Mouse (Mus musculus): ENCODE measurements at regions not wholly inside any gene's neighbourhood (a gene's known extent, or its start where the extent isn't known, plus 50 kb on each side); places are given as distances from the start of the nearest gene placed in this dataset.

DNA sequence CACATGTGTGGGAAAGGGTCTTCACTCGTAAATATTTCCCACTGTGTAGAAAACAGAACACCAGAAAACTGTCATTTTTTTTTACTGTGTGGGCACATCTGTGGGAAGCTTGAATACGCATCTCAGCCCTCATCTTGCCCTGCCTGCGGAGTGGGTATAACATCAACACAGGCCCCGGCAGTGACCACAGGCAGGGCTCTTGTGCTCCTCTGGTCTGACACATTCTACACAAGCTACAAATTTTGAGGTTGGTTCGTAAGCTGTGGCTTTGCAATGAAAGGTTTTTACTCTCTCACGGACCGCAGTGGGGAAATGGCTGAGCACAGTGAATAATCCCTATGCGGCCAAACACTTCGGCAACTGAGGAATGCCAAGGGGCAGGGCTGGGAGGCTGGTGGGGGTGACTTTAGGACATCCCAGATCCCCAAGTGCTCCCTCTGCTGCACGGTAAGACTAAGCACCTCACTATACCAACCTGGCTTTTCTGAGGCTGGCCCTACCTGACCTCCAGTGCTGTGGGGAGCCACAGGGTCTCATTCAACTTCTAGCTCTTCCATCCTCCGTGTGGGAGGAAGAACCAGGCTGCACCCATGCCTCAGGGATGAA lies 422.9 kb downstream of the Cd83 start:
- WGBS = 72% methylated on average over 11 of the region's 11 CpGs
- H3K36me3 ChIP-seq = no peaks in the 10 kb centered on the region
- no peak for ATAC-seq (replicated peaks; ENCODE audit: insufficient number of reproducible peaks, insufficient read depth, low FRiP score, low read depth)
- no peak overlapping the region for H3K9ac ChIP-seq
- H3K4me3 ChIP-seq = no peak overlapping the region
- no peaks in the 10 kb centered on the region for H3K27me3 ChIP-seq
- H3K4me1 ChIP-seq (replicated peaks) = peaks cover 19% of the 10 kb centered on the region; the same call in 1 of the 2 replicates
- H3K27ac ChIP-seq = no peak overlapping the region
- no peaks in the 10 kb centered on the region for H3K9me3 ChIP-seq (replicated peaks)
- H3K4me2 ChIP-seq = no peak overlapping the region

DNA sequence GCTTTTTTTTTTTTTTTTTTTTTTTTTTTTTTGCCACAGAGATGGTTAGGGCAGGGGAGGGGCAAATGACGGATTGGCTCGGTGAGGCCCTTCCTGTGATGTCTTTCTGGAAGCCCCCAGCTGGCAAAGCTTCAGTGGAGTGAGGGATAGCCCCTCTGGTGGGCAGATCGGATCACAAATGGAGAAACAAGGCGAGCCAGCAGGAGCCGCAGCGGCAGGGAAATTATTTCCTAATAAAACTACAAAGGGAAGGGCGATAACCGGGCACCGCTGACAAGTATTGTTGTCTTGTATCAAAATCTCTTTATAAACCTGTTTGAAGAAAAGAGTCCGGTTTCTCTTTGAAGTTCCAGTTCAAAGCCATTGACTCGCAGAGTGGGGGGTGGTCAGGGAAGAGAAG lies 424.5 kb downstream of the Cd83 start:
- Histone ChIP-seq H3K36me3 (no peaks in the 10 kb centered on the region), H3K4me1 (replicated peaks) (peaks cover 30% of the 10 kb centered on the region), H3K27me3 (no peaks in the 10 kb centered on the region), H3K4me2 (peak overlapping the region; percentile 19), H3K27ac (no peak overlapping the region), H3K9ac (no peak overlapping the region), H3K9me3 (replicated peaks) (no peaks in the 10 kb centered on the region), H3K4me3 (no peak overlapping the region)
- no peak for ATAC-seq (replicated peaks; ENCODE audit: insufficient number of reproducible peaks, insufficient read depth, low FRiP score, low read depth)
- WGBS = 39% methylated on average over 11 of the region's 11 CpGs

DNA sequence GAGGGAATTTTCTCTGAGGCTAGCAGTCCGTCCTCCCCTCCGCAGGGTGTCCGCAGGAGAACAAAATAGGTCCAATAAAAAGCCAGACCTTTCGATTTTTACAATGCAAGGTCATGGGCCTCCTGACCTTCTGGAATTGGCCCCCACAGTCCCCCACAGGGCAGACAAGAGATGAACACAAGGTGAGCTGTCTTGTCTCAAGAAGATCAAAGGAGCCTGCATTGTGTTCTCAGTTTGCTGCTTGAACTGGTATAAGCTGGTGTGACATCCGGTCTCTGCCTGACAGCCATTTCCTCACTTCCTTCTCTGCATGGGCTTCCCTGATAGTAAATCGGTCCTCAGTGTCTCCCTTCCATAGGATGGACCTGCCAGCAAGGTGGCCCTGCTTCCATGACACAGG lies 425.5 kb downstream of the Cd83 start:
- Histone ChIP-seq H3K27me3 (no peaks in the 10 kb centered on the region), H3K27ac (no peak overlapping the region), H3K4me2 (no peak overlapping the region), H3K4me1 (replicated peaks) (peaks cover 31% of the 10 kb centered on the region), H3K9me3 (replicated peaks) (no peaks in the 10 kb centered on the region), H3K4me3 (no peak overlapping the region), H3K36me3 (no peaks in the 10 kb centered on the region), H3K9ac (no peak overlapping the region)
- no peak for ATAC-seq (replicated peaks; ENCODE audit: insufficient number of reproducible peaks, insufficient read depth, low FRiP score, low read depth)
- WGBS = 66% methylated on average over 6 of the region's 6 CpGs

DNA sequence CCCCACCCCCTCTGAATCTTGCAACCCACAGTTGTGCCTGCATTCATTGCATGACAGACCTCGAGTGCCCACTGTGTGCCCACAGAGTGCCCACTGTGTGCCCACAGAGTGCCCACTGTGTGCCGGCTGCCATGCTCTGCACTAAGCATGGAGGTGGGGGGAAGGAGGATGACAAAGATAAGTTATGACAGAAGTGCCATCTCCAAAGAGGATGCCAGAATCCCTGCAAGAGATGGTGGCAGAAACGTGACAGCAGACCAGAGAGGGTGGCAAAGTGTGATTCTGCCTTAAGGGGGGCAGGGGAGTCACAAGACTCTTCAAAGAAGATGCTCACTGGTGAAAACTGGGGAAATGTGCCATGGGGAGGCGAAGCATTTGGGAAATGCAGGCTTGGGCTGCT lies 427.8 kb downstream of the Cd83 start:
- ATAC-seq (replicated peaks; ENCODE audit: insufficient number of reproducible peaks, insufficient read depth, low FRiP score, low read depth) = no peak
- Histone ChIP-seq H3K36me3 (no peaks in the 10 kb centered on the region), H3K27me3 (no peaks in the 10 kb centered on the region), H3K4me1 (replicated peaks) (peaks cover 27% of the 10 kb centered on the region), H3K9me3 (replicated peaks) (no peaks in the 10 kb centered on the region), H3K4me3 (no peak overlapping the region), H3K27ac (no peak overlapping the region), H3K4me2 (no peak overlapping the region), H3K9ac (no peak overlapping the region)
- 76% methylated on average over 4 of the region's 4 CpGs for WGBS

DNA sequence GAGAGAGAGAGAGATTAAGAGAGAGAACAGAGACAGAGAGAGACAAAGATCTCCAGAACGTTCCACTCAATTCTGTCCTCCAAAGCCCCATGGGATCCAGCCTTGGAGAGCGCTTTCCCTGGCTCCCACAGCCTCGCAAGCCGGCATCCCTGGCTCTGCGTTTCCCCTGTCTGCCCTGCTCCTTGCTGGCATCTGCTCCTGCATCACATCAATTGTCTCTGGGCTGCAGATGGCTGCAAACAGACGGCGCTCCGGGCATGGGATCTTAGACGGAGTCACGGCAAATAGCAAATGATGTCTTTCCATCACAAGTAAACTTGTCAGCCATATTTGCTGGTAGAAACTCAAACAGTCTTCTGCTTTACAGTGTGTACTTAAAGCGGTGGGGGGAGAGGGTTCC lies 428.4 kb downstream of the Cd83 start:
- Histone ChIP-seq H3K27me3 (no peaks in the 10 kb centered on the region), H3K4me1 (replicated peaks) (peaks cover 27% of the 10 kb centered on the region), H3K9ac (no peak overlapping the region), H3K36me3 (no peaks in the 10 kb centered on the region), H3K4me3 (no peak overlapping the region), H3K9me3 (replicated peaks) (no peaks in the 10 kb centered on the region), H3K4me2 (no peak overlapping the region), H3K27ac (no peak overlapping the region)
- ATAC-seq (replicated peaks; ENCODE audit: insufficient number of reproducible peaks, insufficient read depth, low FRiP score, low read depth) = no peak
- 38% methylated on average over 11 of the region's 11 CpGs for WGBS

DNA sequence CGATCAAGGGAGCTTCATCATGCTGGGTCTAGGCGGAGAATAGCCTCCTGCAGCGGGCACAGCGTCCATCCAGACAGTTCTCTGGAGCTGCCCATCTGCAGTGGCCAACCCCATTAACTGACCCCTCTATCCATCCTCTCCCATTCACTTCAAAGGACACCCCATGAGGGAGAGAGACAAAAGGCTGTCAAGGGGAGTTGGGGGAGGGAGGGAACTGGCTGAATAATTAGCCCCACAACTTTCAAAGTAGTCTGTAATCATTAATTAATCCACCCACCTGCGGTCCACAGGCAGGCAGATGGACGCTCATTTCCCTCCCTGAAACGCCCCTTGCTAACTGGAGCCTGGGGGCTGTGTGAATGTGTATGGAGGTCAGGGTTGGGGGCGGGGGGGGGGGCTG lies 433.7 kb downstream of the Cd83 start:
- no peak overlapping the region for H3K9ac ChIP-seq
- no peak for ATAC-seq (replicated peaks; ENCODE audit: insufficient number of reproducible peaks, insufficient read depth, low FRiP score, low read depth)
- no peaks in the 10 kb centered on the region for H3K27me3 ChIP-seq
- H3K36me3 ChIP-seq = no peaks in the 10 kb centered on the region
- no peak overlapping the region for H3K4me2 ChIP-seq
- H3K4me3 ChIP-seq = no peak overlapping the region
- no peak overlapping the region for H3K27ac ChIP-seq
- WGBS = 66% methylated on average over 8 of the region's 8 CpGs
- no peaks in the 10 kb centered on the region for H3K9me3 ChIP-seq (replicated peaks)
- H3K4me1 ChIP-seq (replicated peaks) = peaks cover 19% of the 10 kb centered on the region

DNA sequence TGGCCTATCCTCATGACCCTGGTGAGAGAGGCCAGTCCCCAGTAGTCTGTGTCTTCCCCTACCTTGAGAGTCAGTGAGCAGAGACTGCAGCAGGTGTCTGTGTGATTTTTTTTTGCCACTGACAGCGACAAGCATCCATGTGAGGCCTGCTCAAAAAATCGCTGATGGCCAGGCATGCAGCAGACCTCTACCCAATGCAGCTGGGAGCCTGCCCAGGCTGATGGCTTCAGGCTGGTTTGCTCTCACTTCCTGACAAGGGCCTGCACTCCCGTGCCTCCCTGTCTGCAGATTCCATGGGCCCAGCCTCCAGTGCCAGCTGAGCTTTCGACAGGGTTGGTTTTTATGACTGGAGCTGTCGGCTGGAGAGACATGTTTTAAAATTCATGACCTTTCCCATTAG lies 437.1 kb downstream of the Cd83 start:
- Histone ChIP-seq H3K4me3 (no peak overlapping the region), H3K4me1 (replicated peaks) (peaks cover 11% of the 10 kb centered on the region), H3K36me3 (no peaks in the 10 kb centered on the region), H3K27me3 (no peaks in the 10 kb centered on the region), H3K27ac (no peak overlapping the region), H3K9me3 (replicated peaks) (no peaks in the 10 kb centered on the region), H3K9ac (no peak overlapping the region), H3K4me2 (no peak overlapping the region)
- 38% methylated on average over 5 of the region's 5 CpGs for WGBS
- no peak for ATAC-seq (replicated peaks; ENCODE audit: insufficient number of reproducible peaks, insufficient read depth, low FRiP score, low read depth)

DNA sequence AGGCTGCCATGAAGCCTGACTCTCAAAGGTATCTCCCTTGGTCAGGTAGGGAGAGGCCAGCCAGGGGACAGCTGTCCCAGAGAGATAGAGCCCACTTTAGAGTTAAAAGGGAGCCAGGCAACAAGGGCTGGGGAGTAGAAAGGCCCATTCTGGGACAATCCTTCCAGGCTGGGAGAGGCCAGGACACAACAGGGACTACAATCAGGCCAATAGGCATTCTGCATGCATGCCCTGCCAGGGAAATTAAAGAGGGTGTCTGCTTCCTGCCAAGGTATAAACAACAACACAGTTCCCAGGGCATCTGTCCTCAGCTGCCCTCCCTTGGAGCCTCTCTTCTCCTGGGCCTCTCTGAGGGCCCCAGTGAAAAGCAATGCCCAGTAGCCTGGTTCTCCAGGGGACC lies 437.8 kb downstream of the Cd83 start:
- Histone ChIP-seq H3K27me3 (no peaks in the 10 kb centered on the region), H3K4me3 (no peak overlapping the region), H3K36me3 (no peaks in the 10 kb centered on the region), H3K4me1 (replicated peaks) (peaks cover 11% of the 10 kb centered on the region), H3K9me3 (replicated peaks) (no peaks in the 10 kb centered on the region), H3K27ac (no peak overlapping the region), H3K9ac (no peak overlapping the region), H3K4me2 (no peak overlapping the region)
- no peak for ATAC-seq (replicated peaks; ENCODE audit: insufficient number of reproducible peaks, insufficient read depth, low FRiP score, low read depth)

DNA sequence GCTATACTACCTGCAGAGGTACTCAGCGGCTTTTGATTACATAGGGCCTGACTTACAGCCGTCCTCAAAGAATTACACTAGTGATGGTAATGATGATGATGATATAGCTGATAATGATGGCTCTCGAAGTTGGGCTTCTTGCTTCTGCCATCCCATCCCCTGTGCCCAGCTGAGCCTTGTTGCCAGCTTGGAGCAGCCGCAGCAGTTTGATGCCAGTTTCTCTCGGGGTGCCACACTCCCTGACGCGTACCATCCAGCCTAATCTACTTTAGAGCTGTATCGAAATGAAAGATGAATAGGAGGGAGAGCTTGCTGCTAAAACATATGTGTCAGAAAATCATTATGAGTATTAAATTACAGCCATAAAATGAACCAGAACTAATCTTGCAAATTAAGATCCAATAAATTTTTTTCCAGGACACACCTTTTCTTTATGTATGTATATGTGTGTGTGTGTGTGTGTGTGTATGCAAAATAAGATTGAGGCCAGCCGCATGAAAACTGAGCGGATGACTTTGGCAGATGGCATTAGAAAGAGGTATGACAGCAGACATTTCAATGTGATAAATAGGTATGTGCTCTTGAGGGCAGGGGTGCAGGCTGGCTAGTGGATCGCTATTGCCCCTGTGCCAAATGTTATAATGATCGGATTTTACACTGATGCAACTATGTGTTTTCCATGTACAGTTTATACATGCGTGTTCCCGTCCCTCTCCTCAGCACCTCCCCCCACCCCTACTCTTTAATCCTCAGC lies 443.3 kb downstream of the Cd83 start:
- peaks cover 41% of the 10 kb centered on the region for H3K4me1 ChIP-seq (replicated peaks)
- H3K36me3 ChIP-seq = no peaks in the 10 kb centered on the region
- H3K27ac ChIP-seq = peak overlapping the region; percentile 89
- H3K4me2 ChIP-seq = peak overlapping the region; percentile 53
- no peaks in the 10 kb centered on the region for H3K27me3 ChIP-seq
- no peak overlapping the region for H3K9ac ChIP-seq
- 72% methylated on average over 14 of the region's 14 CpGs for WGBS
- ATAC-seq (replicated peaks; ENCODE audit: insufficient number of reproducible peaks, insufficient read depth, low FRiP score, low read depth) = no peak
- H3K9me3 ChIP-seq (replicated peaks) = no peaks in the 10 kb centered on the region
- H3K4me3 ChIP-seq = no peak overlapping the region

DNA sequence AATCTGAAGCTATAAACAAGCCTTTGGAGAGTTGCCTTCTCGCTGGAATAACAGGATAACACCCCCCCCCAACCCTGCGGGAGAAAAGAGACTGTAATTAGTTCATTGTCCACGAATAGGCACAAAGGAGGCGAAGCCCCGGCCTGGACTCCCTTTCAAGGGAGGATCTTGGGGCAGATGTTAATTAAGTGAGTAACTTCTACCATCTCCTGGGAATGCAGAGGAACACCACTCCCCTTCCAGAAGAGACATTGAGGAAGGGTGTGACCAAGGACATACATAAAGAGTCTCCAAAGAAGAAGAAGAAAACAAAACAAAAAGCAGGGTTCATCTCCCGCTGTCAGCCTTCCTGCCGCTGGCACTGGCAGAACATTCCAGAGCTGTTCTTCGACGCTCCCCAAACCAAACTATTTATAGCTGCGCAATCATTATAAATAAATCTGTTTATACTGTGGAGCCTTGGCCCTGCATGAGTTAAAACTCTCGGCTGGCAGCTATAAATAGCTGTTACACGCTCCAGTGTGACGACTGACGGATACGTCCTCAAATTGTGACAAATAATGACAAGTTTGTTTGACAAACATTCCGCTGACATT lies 444.1 kb downstream of the Cd83 start:
- Histone ChIP-seq H3K9ac (peak overlapping the region; percentile 43), H3K4me2 (peak overlapping the region; percentile 53), H3K36me3 (no peaks in the 10 kb centered on the region), H3K4me3 (peak overlapping the region; percentile 33), H3K9me3 (replicated peaks) (no peaks in the 10 kb centered on the region), H3K27me3 (no peaks in the 10 kb centered on the region), H3K27ac (peak overlapping the region; percentile 89), H3K4me1 (replicated peaks) (peaks cover 41% of the 10 kb centered on the region)
- 8% methylated on average over 16 of the region's 16 CpGs for WGBS
- ATAC-seq (replicated peaks; ENCODE audit: insufficient number of reproducible peaks, insufficient read depth, low FRiP score, low read depth) = peak; percentile 73

DNA sequence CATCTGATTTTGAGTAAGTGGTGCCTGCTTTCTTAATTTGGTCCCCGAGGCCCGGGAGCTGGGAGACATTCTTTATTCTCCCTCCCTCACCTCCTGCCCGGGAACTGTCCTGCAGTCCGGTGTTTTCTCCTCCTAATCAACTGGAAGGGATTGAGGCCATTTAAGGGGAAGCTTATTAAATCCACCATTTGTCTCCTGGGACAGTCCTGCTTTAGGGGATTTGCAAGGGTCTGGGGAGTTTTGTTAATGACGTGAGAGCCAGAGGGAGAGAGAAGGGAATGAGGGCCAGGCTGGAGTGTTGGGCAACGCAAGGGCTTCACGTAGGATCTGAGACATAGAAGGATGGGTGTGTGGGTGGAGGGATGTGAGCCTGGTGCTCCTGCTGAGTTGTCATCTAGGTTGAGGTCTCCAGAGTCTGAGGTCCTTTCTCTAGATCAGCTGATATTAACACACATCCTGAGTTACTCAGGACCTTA lies 444.6 kb downstream of the Cd83 start:
- Histone ChIP-seq H3K4me2 (peak overlapping the region; percentile 53), H3K4me3 (peak overlapping the region; percentile 33), H3K9ac (peak overlapping the region; percentile 43), H3K9me3 (replicated peaks) (no peaks in the 10 kb centered on the region), H3K27me3 (no peaks in the 10 kb centered on the region), H3K4me1 (replicated peaks) (peaks cover 41% of the 10 kb centered on the region), H3K27ac (peak overlapping the region; percentile 89), H3K36me3 (no peaks in the 10 kb centered on the region)
- peak; percentile 16; the same call in 1 of the 2 replicates for ATAC-seq (replicated peaks; ENCODE audit: insufficient number of reproducible peaks, insufficient read depth, low FRiP score, low read depth)
- 12% methylated on average over 7 of the region's 7 CpGs for WGBS

All from heart, embryonic 15.5 days (tissue).